Mouse (Mus musculus) testis, adult 2 months (tissue): ENCODE measurements at regions not wholly inside any gene's neighbourhood (a gene's known extent, or its start where the extent isn't known, plus 50 kb on each side); places are given as distances from the start of the nearest gene placed in this dataset.

ENCODE experiments used
- H3K27ac ChIP-seq: fragments of 200-500 bp; 2 replicates; pipeline ENCODE4 v1.5.1; 2012; ENCODE audit warnings: low read depth, low read length; ENCODE audit not compliant: control insufficient read depth, insufficient read depth
- H3K27me3 ChIP-seq: fragments of 200-500 bp; 2 replicates; pipeline ENCODE4 v1.6.1; 2012; ENCODE audit warnings: mild to moderate bottlenecking, low read length, moderate library complexity; ENCODE audit not compliant: control insufficient read depth, insufficient read depth
- H3K36me3 ChIP-seq: fragments of 200-500 bp; 2 replicates; pipeline ENCODE4 v1.6.1; 2012; ENCODE audit warnings: mild to moderate bottlenecking, low read length; ENCODE audit not compliant: control insufficient read depth, insufficient read depth
- H3K4me1 ChIP-seq: fragments of 200-500 bp; 2 replicates; pipeline ENCODE4 v1.6.1; 2012; ENCODE audit warnings: low read length; ENCODE audit not compliant: control insufficient read depth, insufficient read depth
- H3K4me3 ChIP-seq: fragments of 200-500 bp; 2 replicates; pipeline ENCODE4 v1.5.1; 2012; ENCODE audit warnings: low read depth, mild to moderate bottlenecking, low read length, moderate library complexity, mixed read lengths; ENCODE audit not compliant: control insufficient read depth
- CTCF ChIP-seq: fragments of 200-500 bp; IDR thresholded peaks from 2 replicates; pipeline ENCODE4 v1.5.1; 2012; ENCODE audit warnings: low read depth, mild to moderate bottlenecking, inconsistent platforms, low read length, moderate library complexity; ENCODE audit not compliant: control insufficient read depth, insufficient read depth, insufficient replicate concordance
- POLR2A ChIP-seq: fragments of 200-500 bp; IDR thresholded peaks from 2 replicates; pipeline ENCODE4 v1.6.1; 2012; ENCODE audit warnings: low read depth, mild to moderate bottlenecking, inconsistent platforms, low read length, moderate library complexity; ENCODE audit not compliant: control insufficient read depth

DNA sequence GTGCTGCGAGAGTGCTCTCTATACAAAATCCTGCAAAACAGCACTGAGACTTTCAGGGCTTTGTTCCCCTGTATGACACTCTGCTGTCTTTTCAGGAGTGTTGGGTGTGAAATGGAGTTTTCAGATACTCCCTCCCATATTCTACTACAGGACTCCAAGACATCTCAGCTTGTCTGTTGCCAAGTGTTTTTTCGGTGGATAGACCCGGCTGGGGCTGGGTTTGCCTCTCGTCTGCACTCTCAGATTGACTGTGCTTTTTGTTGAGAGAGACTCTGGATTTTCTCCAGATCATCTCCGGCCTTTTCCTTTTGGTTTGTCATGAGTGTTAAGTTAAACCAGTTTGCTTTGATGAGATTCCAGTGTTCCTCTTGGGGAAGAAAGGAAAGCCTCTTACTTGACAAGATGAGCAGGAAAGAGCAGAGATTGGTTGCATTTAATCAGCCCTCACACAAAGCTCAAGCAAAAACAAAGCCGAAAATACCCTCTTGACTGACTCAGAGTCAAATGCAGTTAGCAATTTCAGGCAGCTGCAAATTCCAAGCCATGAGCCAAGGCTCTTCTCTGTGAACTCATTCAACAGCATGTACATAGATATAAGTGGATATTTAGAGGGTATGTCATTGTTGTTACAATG lies 219.3 kb upstream of the Veph1 start:
- no peak overlapping the region for H3K27ac ChIP-seq
- H3K27me3 ChIP-seq = no peaks in the 10 kb centered on the region
- TF ChIP-seq CTCF (no peak), POLR2A (no peak)
- H3K4me3 ChIP-seq = no peak overlapping the region
- no peaks in the 10 kb centered on the region for H3K36me3 ChIP-seq
- H3K4me1 ChIP-seq = no peaks in the 10 kb centered on the region

GRCm38 (mm10) chr3:66514587-66514986 lies 217.9 kb upstream of the Veph1 start:
- Histone ChIP-seq H3K4me3 (no peak overlapping the region), H3K4me1 (no peaks in the 10 kb centered on the region), H3K27me3 (no peaks in the 10 kb centered on the region), H3K36me3 (no peaks in the 10 kb centered on the region), H3K27ac (no peak overlapping the region)
- TF ChIP-seq CTCF = no peak
- no peak for TF ChIP-seq POLR2A

DNA sequence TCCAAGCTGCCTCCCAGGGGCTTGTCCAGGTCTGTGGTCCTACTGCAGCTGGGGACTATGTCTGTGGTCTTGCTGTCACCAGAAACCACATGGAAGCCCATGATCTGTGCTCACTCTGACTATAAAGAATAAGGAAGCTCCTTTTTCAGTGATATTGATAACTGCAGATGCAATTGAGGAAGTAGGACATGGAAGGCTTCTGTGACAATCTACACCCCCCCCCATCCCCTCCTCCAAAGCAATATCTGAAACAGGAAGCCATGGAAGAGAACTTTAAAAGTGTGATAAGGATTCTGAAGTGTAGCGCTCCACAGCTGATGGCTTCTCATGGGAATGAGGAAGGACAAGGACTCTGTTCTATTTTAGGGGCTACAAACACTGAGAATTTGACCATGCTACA lies 215.8 kb upstream of the Veph1 start:
- H3K36me3 ChIP-seq = no peaks in the 10 kb centered on the region
- no peak overlapping the region for H3K4me3 ChIP-seq
- no peak overlapping the region for H3K27ac ChIP-seq
- no peak for TF ChIP-seq POLR2A
- TF ChIP-seq CTCF = no peak
- no peaks in the 10 kb centered on the region for H3K27me3 ChIP-seq
- no peaks in the 10 kb centered on the region for H3K4me1 ChIP-seq

GRCm38 (mm10) chr3:66510455-66510854 lies 213.8 kb upstream of the Veph1 start:
- H3K27me3 ChIP-seq = no peaks in the 10 kb centered on the region
- no peak overlapping the region for H3K4me3 ChIP-seq
- TF ChIP-seq POLR2A = no peak
- TF ChIP-seq CTCF = no peak
- H3K36me3 ChIP-seq = no peaks in the 10 kb centered on the region
- H3K27ac ChIP-seq = no peak overlapping the region
- H3K4me1 ChIP-seq = no peaks in the 10 kb centered on the region

DNA sequence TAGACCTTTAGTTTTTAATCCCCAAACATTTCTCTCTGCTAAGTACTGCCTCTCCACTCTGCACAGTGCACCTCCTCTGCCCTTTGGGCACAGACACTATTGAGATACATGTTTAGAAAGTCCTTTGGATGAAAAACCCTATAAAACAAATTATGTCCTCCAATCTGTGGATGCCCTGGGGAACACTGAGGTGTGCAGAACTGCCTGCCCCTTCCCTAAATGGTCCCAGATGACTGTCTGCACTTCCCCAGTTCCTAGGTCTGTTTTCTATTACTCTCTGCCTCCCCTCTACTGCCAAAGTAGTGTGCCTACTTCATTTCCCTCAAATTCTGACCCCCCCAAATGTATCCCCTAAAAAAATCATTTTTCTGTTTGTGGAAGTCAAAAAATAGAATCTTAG lies 209.5 kb upstream of the Veph1 start:
- Histone ChIP-seq H3K27ac (no peak overlapping the region), H3K27me3 (no peaks in the 10 kb centered on the region), H3K4me3 (no peak overlapping the region), H3K36me3 (no peaks in the 10 kb centered on the region), H3K4me1 (no peaks in the 10 kb centered on the region)
- TF ChIP-seq POLR2A (no peak), CTCF (no peak)

DNA sequence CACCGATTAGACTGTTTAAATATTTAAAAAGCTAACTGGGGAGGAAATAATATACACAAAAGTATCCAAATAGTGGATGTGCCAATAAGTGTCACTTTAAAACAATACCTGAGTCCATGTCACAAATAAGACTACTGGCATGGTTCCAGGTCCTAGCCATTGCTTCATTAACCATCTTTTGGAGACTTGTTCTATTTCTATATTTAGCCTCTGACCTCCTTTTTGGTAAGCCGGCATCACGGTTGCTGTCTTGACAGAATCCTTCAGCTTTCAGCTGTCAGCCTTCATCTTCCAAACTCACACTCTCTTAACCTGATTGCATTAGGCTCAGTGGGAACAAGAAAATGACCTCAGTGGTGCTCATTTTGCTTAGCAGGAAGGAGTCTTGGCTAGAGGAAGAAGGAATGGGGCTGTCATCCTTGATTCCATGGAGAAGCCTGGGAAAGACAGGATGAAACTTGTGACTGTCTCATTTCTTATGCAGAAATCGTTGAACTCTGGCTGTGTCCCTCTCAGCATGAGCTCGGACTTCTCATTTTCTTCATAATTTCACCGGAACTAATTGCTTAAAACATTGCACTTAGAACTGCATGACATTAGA lies 208.9 kb upstream of the Veph1 start:
- Histone ChIP-seq H3K4me1 (no peaks in the 10 kb centered on the region), H3K27ac (no peak overlapping the region)
- TF ChIP-seq POLR2A = no peak
- TF ChIP-seq CTCF = no peak

GRCm38 (mm10) chr3:66504717-66505116 lies 208.1 kb upstream of the Veph1 start:
- Histone ChIP-seq H3K4me1 (no peaks in the 10 kb centered on the region), H3K36me3 (no peaks in the 10 kb centered on the region), H3K27me3 (no peaks in the 10 kb centered on the region), H3K4me3 (no peak overlapping the region), H3K27ac (no peak overlapping the region)
- no peak for TF ChIP-seq CTCF
- no peak for TF ChIP-seq POLR2A

More for the DNA sequence above, 208.9 kb upstream of the Veph1 start:
- Histone ChIP-seq H3K4me3 (no peak overlapping the region), H3K36me3 (no peaks in the 10 kb centered on the region), H3K27me3 (no peaks in the 10 kb centered on the region)

DNA sequence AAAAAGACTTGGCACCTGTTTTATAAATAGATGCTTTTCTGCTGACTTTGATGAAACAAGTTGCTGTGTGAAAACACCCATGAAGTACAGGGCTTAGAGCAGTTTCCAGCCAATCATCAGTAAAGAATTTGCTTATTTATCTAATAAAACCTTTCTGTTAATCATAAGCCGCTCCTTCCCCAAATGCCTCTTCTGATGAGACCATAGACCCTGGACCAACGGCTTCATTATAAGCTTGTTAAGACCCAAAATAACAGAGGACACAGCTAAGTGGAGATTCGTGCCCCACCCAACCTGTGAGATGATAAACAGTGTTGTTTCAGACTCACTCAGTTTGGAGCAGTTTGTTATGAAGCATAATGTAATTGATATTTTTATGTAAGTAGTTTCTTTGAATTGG lies 207.0 kb upstream of the Veph1 start:
- Histone ChIP-seq H3K27ac (no peak overlapping the region), H3K36me3 (no peaks in the 10 kb centered on the region), H3K4me3 (no peak overlapping the region), H3K27me3 (no peaks in the 10 kb centered on the region), H3K4me1 (no peaks in the 10 kb centered on the region)
- TF ChIP-seq CTCF = no peak
